Mouse (Mus musculus) embryo, embryonic 11.5 days (tissue): ENCODE data around the gene Camsap1.

Experiments
- DNase-seq: peaks from one replicate; pipeline ENCODE4 v3.0.0-alpha.2; 2012; ENCODE audit warnings: low read depth, low spot score

The Camsap1 gene

GRCm38 (mm10) chr2:25978997-25979396 lies 4.1 kb downstream of the Camsap1 start:
- DNase-seq: no peak

GRCm38 (mm10) chr2:25977587-25978239 lies 5.4 kb downstream of the Camsap1 start:
- no peak for DNase-seq

- no peak for DNase-seq
Measured at GRCm38 (mm10) chr2:25975141-25975770, 7.8 kb downstream of the Camsap1 start.

GRCm38 (mm10) chr2:25970426-25970825 lies 12.7 kb downstream of the Camsap1 start:
- no peak for DNase-seq

GRCm38 (mm10) chr2:25969319-25969718 lies 13.8 kb downstream of the Camsap1 start:
- no peak for DNase-seq

- no peak for DNase-seq
Measured at GRCm38 (mm10) chr2:25949291-25949690, 33.8 kb downstream of the Camsap1 start.

- DNase-seq: no peak
Measured at GRCm38 (mm10) chr2:25947950-25948349, 35.1 kb downstream of the Camsap1 start.

GRCm38 (mm10) chr2:25943822-25944221 lies 39.3 kb downstream of the Camsap1 start:
- DNase-seq: no peak

- DNase-seq: no peak
Measured at GRCm38 (mm10) chr2:25940503-25940902, 42.6 kb downstream of the Camsap1 start.

- peak; percentile 17 for DNase-seq
Measured at GRCm38 (mm10) chr2:25931249-25931859, 51.7 kb downstream of the Camsap1 start.

GRCm38 (mm10) chr2:25927821-25928220 lies 55.3 kb downstream of the Camsap1 start:
- no peak for DNase-seq

GRCm38 (mm10) chr2:25924934-25925333 lies 58.1 kb downstream of the Camsap1 start:
- no peak for DNase-seq

GRCm38 (mm10) chr2:25923799-25924198 lies 59.3 kb downstream of the Camsap1 start:
- DNase-seq: no peak

- no peak for DNase-seq
Measured at GRCm38 (mm10) chr2:25919972-25920371, 63.1 kb downstream of the Camsap1 start.

- no peak for DNase-seq
Measured at GRCm38 (mm10) chr2:25918408-25918807, 64.7 kb downstream of the Camsap1 start.

- no peak for DNase-seq
Measured at GRCm38 (mm10) chr2:25914821-25915220, 68.3 kb downstream of the Camsap1 start.

- DNase-seq: no peak
Measured at GRCm38 (mm10) chr2:25914201-25914600, 68.9 kb downstream of the Camsap1 start.

GRCm38 (mm10) chr2:25913247-25913646 lies 69.8 kb downstream of the Camsap1 start:
- DNase-seq: no peak

GRCm38 (mm10) chr2:25909872-25910271 lies 73.2 kb downstream of the Camsap1 start:
- DNase-seq: no peak

- no peak for DNase-seq
Measured at GRCm38 (mm10) chr2:25898970-25899369, 84.1 kb downstream of the Camsap1 start.

- DNase-seq: no peak
Measured at GRCm38 (mm10) chr2:25892440-25892839, 90.6 kb downstream of the Camsap1 start.

GRCm38 (mm10) chr2:25888144-25888543 lies 94.9 kb downstream of the Camsap1 start:
- DNase-seq: no peak

GRCm38 (mm10) chr2:25887226-25887625 lies 95.9 kb downstream of the Camsap1 start:
- no peak for DNase-seq
